Mouse (Mus musculus) liver, embryonic 12.5 days (tissue): ENCODE measurements around the gene Zmynd10. TPM values are rescaled to one million over a fixed set of nuclear protein-coding genes. Genes with fewer than 3 reads are reported as not detected.
A peak's percentile ranks its signal among the peaks of the same experiment; 100 is the strongest.

Experiments
- ATAC-seq: fragments of 200-750 bp; cut with Nextera tagmentation; 2 replicates; pipeline ENCODE4 v1.8.0; 2017; ENCODE audit warnings: moderate number of reproducible peaks, mild to moderate bottlenecking, moderate library complexity
- H3K27ac ChIP-seq: fragments of 300-500 bp; sonication (generic); 2 replicates; pipeline ENCODE4 v1.5.1; 2016; ENCODE audit warnings: mild to moderate bottlenecking
- H3K27me3 ChIP-seq: fragments of 300-500 bp; sonication (generic); replicated peaks from 2 replicates; pipeline ENCODE4 v1.6.1; 2016; ENCODE audit warnings: mild to moderate bottlenecking, moderate library complexity
- H3K36me3 ChIP-seq: fragments of 300-500 bp; sonication (generic); 2 replicates; pipeline ENCODE4 v1.6.1; 2016; ENCODE audit warnings: mild to moderate bottlenecking, moderate library complexity
- H3K4me1 ChIP-seq: fragments of 300-500 bp; sonication (generic); 2 replicates; pipeline ENCODE4 v1.6.1; 2016
- H3K4me2 ChIP-seq: fragments of 300-500 bp; sonication (generic); 2 replicates; pipeline ENCODE4 v1.6.1; 2016; ENCODE audit warnings: mild to moderate bottlenecking, moderate library complexity
- H3K4me3 ChIP-seq: fragments of 300-500 bp; sonication (generic); 2 replicates; pipeline ENCODE4 v1.5.1; 2016; ENCODE audit warnings: mild to moderate bottlenecking, moderate library complexity
- H3K9ac ChIP-seq: fragments of 300-500 bp; sonication (generic); 2 replicates; pipeline ENCODE4 v1.6.1; 2016; ENCODE audit warnings: mild to moderate bottlenecking, moderate library complexity
- H3K9me3 ChIP-seq: fragments of 300-500 bp; sonication (generic); replicated peaks from 2 replicates; pipeline ENCODE4 v1.6.1; 2016; ENCODE audit warnings: mild to moderate bottlenecking, moderate library complexity
- WGBS: fragments of 180-500 bp; shearing (Covaris S2); methylation state at CpG from one replicate; pipeline ENCODE4 v1.1.7; 2016; ENCODE audit not compliant: insufficient replicate concordance; 5-methylcytosine and 5-hydroxymethylcytosine counted together
- polyA plus RNA-seq: library from polyadenylated mRNA; unstranded; fragments of >200 nt; fragmentation: Nextera tagmentation; extraction: Ambion mirVana; gene quantifications from 2 replicates; pipeline ENCODE4 v1.2.1, GENCODE M21; 2016

Zmynd10 gene
- polyA plus RNA-seq, 1 experiment from 2014 or later, result not detected

GRCm38 (mm10) chr9:107521711-107522399 is 25.2 kb upstream of the Zmynd10 start:
- Histone ChIP-seq H3K27ac (no peak overlapping the region), H3K4me3 (no peak overlapping the region), H3K4me2 (peak overlapping the region; percentile 48), H3K9me3 (no peaks in the 10 kb centered on the region), H3K9ac (no peak overlapping the region; the same call in 1 of the 2 replicates), H3K36me3 (no peaks in the 10 kb centered on the region), H3K27me3 (peaks cover 75% of the 10 kb centered on the region), H3K4me1 (peaks cover 20% of the 10 kb centered on the region)
- ATAC-seq, result no peak
- WGBS, result 17% methylated on average over 25 of the region's 25 CpGs

- Histone ChIP-seq H3K4me1 (peaks cover 25% of the 10 kb centered on the region), H3K9ac (no peak overlapping the region), H3K4me3 (no peak overlapping the region), H3K27me3 (peaks cover 76% of the 10 kb centered on the region), H3K27ac (no peak overlapping the region), H3K4me2 (peak overlapping the region; percentile 48), H3K9me3 (no peaks in the 10 kb centered on the region), H3K36me3 (no peaks in the 10 kb centered on the region)
- no peak for ATAC-seq
- 64% methylated on average over 2 of the region's 2 CpGs for WGBS
Measured at GRCm38 (mm10) chr9:107522400-107522711, 24.7 kb upstream of the Zmynd10 start.

GRCm38 (mm10) chr9:107526198-107527026 is 20.7 kb upstream of the Zmynd10 start:
- peaks cover 91% of the 10 kb centered on the region for H3K27me3 ChIP-seq
- 7% methylated on average over 44 of the region's 44 CpGs for WGBS
- H3K4me2 ChIP-seq, result peak overlapping the region; percentile 73
- no peak overlapping the region for H3K27ac ChIP-seq
- ATAC-seq, result peak; percentile 66
- H3K4me3 ChIP-seq, result peak overlapping the region; percentile 48
- no peak overlapping the region; the same call in 1 of the 2 replicates for H3K9ac ChIP-seq
- H3K9me3 ChIP-seq, result no peaks in the 10 kb centered on the region
- H3K36me3 ChIP-seq, result no peaks in the 10 kb centered on the region
- peaks cover 27% of the 10 kb centered on the region for H3K4me1 ChIP-seq

- Histone ChIP-seq H3K27me3 (peaks cover 22% of the 10 kb centered on the region), H3K27ac (peak within 1 kb of the TSS; percentile 85), H3K36me3 (peaks cover 25% of the 10 kb centered on the region), H3K9ac (peak within 1 kb of the TSS; percentile 94), H3K4me1 (peaks cover 40% of the 10 kb centered on the region), H3K9me3 (no peaks in the 10 kb centered on the region), H3K4me3 (peak within 1 kb of the TSS; percentile 87), H3K4me2 (peak within 1 kb of the TSS; percentile 93)
- peak; percentile 97 for ATAC-seq
- under 1% methylated on average over 48 of the region's 48 CpGs for WGBS
Measured at GRCm38 (mm10) chr9:107533791-107534407, 13.2 kb upstream of the Zmynd10 start, which contains the start of gene Tmem115. Gene Tmem115, plus strand, starts transcription at chr9:107533945.

GRCm38 (mm10) chr9:107534408-107535202 is 12.5 kb upstream of the Zmynd10 start:
- H3K27me3 ChIP-seq, result peaks cover 17% of the 10 kb centered on the region
- peak overlapping the region; percentile 94 for H3K9ac ChIP-seq
- no peaks in the 10 kb centered on the region for H3K9me3 ChIP-seq
- H3K4me1 ChIP-seq, result peaks cover 42% of the 10 kb centered on the region
- H3K27ac ChIP-seq, result peak overlapping the region; percentile 85
- H3K36me3 ChIP-seq, result peaks cover 32% of the 10 kb centered on the region
- peak overlapping the region; percentile 93 for H3K4me2 ChIP-seq
- peak overlapping the region; percentile 87 for H3K4me3 ChIP-seq
- ATAC-seq, result peak; percentile 27
- WGBS, result under 1% methylated on average over 40 of the region's 40 CpGs

GRCm38 (mm10) chr9:107538231-107538630 is 8.9 kb upstream of the Zmynd10 start:
- no peaks in the 10 kb centered on the region for H3K27me3 ChIP-seq
- no peak overlapping the region for H3K4me3 ChIP-seq
- peaks cover 41% of the 10 kb centered on the region for H3K36me3 ChIP-seq
- no peak overlapping the region for H3K27ac ChIP-seq
- no peaks in the 10 kb centered on the region for H3K9me3 ChIP-seq
- WGBS, result 86% methylated on average over 7 of the region's 7 CpGs
- H3K9ac ChIP-seq, result no peak overlapping the region
- no peak for ATAC-seq
- H3K4me1 ChIP-seq, result peaks cover 63% of the 10 kb centered on the region
- H3K4me2 ChIP-seq, result no peak overlapping the region

- no peak overlapping the region for H3K4me3 ChIP-seq
- H3K4me1 ChIP-seq, result peaks cover 62% of the 10 kb centered on the region
Measured at GRCm38 (mm10) chr9:107538711-107539110, 8.4 kb upstream of the Zmynd10 start.

GRCm38 (mm10) chr9:107539940-107540339 is 7.2 kb upstream of the Zmynd10 start:
- Histone ChIP-seq H3K27me3 (no peaks in the 10 kb centered on the region), H3K4me1 (peaks cover 56% of the 10 kb centered on the region), H3K4me3 (no peak overlapping the region), H3K9ac (no peak overlapping the region), H3K9me3 (no peaks in the 10 kb centered on the region), H3K27ac (no peak overlapping the region), H3K4me2 (no peak overlapping the region), H3K36me3 (peaks cover 57% of the 10 kb centered on the region)
- 92% methylated on average over 8 of the region's 8 CpGs for WGBS
- ATAC-seq, result no peak

More at GRCm38 (mm10) chr9:107538711-107539110, 8.4 kb upstream of the Zmynd10 start:
- 82% methylated on average over 3 of the region's 3 CpGs for WGBS
- Histone ChIP-seq H3K9ac (no peak overlapping the region), H3K4me2 (no peak overlapping the region), H3K27ac (no peak overlapping the region), H3K36me3 (peaks cover 44% of the 10 kb centered on the region), H3K27me3 (no peaks in the 10 kb centered on the region), H3K9me3 (no peaks in the 10 kb centered on the region)
- ATAC-seq, result no peak

GRCm38 (mm10) chr9:107540420-107540819 is 6.7 kb upstream of the Zmynd10 start:
- Histone ChIP-seq H3K36me3 (peaks cover 61% of the 10 kb centered on the region), H3K4me3 (no peak overlapping the region), H3K4me2 (no peak overlapping the region), H3K27me3 (no peaks in the 10 kb centered on the region), H3K9me3 (no peaks in the 10 kb centered on the region), H3K4me1 (peaks cover 56% of the 10 kb centered on the region), H3K9ac (no peak overlapping the region), H3K27ac (peak overlapping the region; percentile 28; the same call in 1 of the 2 replicates)
- 63% methylated on average over 4 of the region's 4 CpGs for WGBS
- no peak for ATAC-seq

GRCm38 (mm10) chr9:107541005-107541404 is 6.1 kb upstream of the Zmynd10 start:
- H3K4me1 ChIP-seq, result peaks cover 55% of the 10 kb centered on the region
- H3K27me3 ChIP-seq, result no peaks in the 10 kb centered on the region
- peaks cover 61% of the 10 kb centered on the region for H3K36me3 ChIP-seq
- H3K27ac ChIP-seq, result peak overlapping the region; percentile 83; the same call in 1 of the 2 replicates
- peak overlapping the region; percentile 94 for H3K4me2 ChIP-seq
- WGBS, result 41% methylated on average over 10 of the region's 10 CpGs
- no peaks in the 10 kb centered on the region for H3K9me3 ChIP-seq
- no peak; the same call in 1 of the 2 replicates for ATAC-seq
- H3K4me3 ChIP-seq, result peak overlapping the region; percentile 68
- no peak overlapping the region for H3K9ac ChIP-seq
